Mouse (Mus musculus) lung, adult 2 months (tissue): ENCODE results near the gene Nudt4.

Experiments
- CTCF ChIP-seq: fragments of 200-500 bp; IDR thresholded peaks from 2 replicates; pipeline ENCODE4 v1.5.1; 2011; ENCODE audit warnings: mild to moderate bottlenecking, low read length, control low read depth; ENCODE audit not compliant: insufficient read depth
- POLR2A ChIP-seq: fragments of 200-500 bp; IDR thresholded peaks from 2 replicates; pipeline ENCODE4 v1.6.1; 2011; ENCODE audit warnings: low read depth, mild to moderate bottlenecking, control low read depth, low read length, borderline replicate concordance; ENCODE audit errors: extremely low read depth

- TF ChIP-seq POLR2A: no peak
- TF ChIP-seq CTCF: no peak
Observed at GRCm38 (mm10) chr10:95587509-95588220, 23.7 kb upstream of the Nudt4 start.
